Mouse (Mus musculus) midbrain, embryonic 10.5 days (tissue): ENCODE measurements around the gene Naa30. TPM values are rescaled to one million over a fixed set of nuclear protein-coding genes. Genes with fewer than 3 reads are reported as not detected.

ENCODE experiments used
- DNase-seq: peaks from one replicate; pipeline ENCODE4 v3.0.0-alpha.2; 2017; ENCODE audit warnings: low spot score
- H3K27ac ChIP-seq: fragments of 300-500 bp; sonication (generic); replicated peaks from 2 replicates; pipeline ENCODE4 v1.5.1; 2016; ENCODE audit warnings: mild to moderate bottlenecking
- H3K27me3 ChIP-seq: fragments of 300-500 bp; sonication (generic); 2 replicates; pipeline ENCODE4 v1.6.1; 2016; ENCODE audit warnings: low read depth, mild to moderate bottlenecking; ENCODE audit not compliant: poor library complexity, severe bottlenecking
- H3K36me3 ChIP-seq: fragments of 300-500 bp; sonication (generic); 2 replicates; pipeline ENCODE4 v1.6.1; 2016; ENCODE audit warnings: mild to moderate bottlenecking, moderate library complexity
- H3K4me1 ChIP-seq: fragments of 300-500 bp; sonication (generic); 2 replicates; pipeline ENCODE4 v1.6.1; 2016
- H3K4me3 ChIP-seq: fragments of 300-500 bp; sonication (generic); 2 replicates; pipeline ENCODE4 v1.5.1; 2016; ENCODE audit warnings: mild to moderate bottlenecking, moderate library complexity
- H3K9me3 ChIP-seq: fragments of 300-500 bp; sonication (generic); replicated peaks from 2 replicates; pipeline ENCODE4 v1.6.1; 2016; ENCODE audit warnings: mild to moderate bottlenecking
- WGBS: fragments of 180-500 bp; shearing (Covaris S2); methylation state at CpG from one replicate; pipeline ENCODE4 v1.1.7; 2016; 5-methylcytosine and 5-hydroxymethylcytosine counted together
- polyA plus RNA-seq: library from polyadenylated mRNA; unstranded; fragments of >200 nt; fragmentation: Nextera tagmentation; extraction: Ambion mirVana; gene quantifications from 2 replicates; pipeline ENCODE4 v1.2.1, GENCODE M21; 2016

Gene Naa30
- polyA plus RNA-seq, 1 experiment from 2014 or later: 10.4 TPM

- WGBS: 45% methylated on average over 9 of the region's 9 CpGs
Measured at GRCm38 (mm10) chr14:49234788-49235515, 62.9 kb downstream of the Naa30 start.

GRCm38 (mm10) chr14:49238206-49238605 lies 66.2 kb downstream of the Naa30 start:
- WGBS: 45% methylated on average over 11 of the region's 11 CpGs
- Histone ChIP-seq H3K4me1 (peaks cover 5% of the 10 kb centered on the region; the same call in 1 of the 2 replicates), H3K9me3 (no peaks in the 10 kb centered on the region), H3K27me3 (peaks cover 6% of the 10 kb centered on the region; the same call in 1 of the 2 replicates), H3K36me3 (no peaks in the 10 kb centered on the region), H3K4me3 (no peak overlapping the region), H3K27ac (no peak overlapping the region)
- peak; percentile 65 for DNase-seq

More at GRCm38 (mm10) chr14:49234788-49235515, 62.9 kb downstream of the Naa30 start:
- H3K4me3 ChIP-seq: no peak overlapping the region
- H3K27ac ChIP-seq: no peak overlapping the region
- no peaks in the 10 kb centered on the region for H3K9me3 ChIP-seq
- peaks cover 5% of the 10 kb centered on the region; the same call in 1 of the 2 replicates for H3K4me1 ChIP-seq
- peak; percentile 59 for DNase-seq
- H3K27me3 ChIP-seq: peaks cover 10% of the 10 kb centered on the region; the same call in 1 of the 2 replicates
- no peaks in the 10 kb centered on the region for H3K36me3 ChIP-seq

Other genes starting within 250 kb of the Naa30 start
- gene Ap5m1, start 106.1 kb upstream of the Naa30 start, polyA plus RNA-seq: 34.2 and 34.7 TPM in 2 replicates
- gene Exoc5, start 105.6 kb upstream of the Naa30 start, polyA plus RNA-seq: 78.4 and 87.4 TPM in 2 replicates
- 0.06 and 0.29 TPM in 2 replicates for gene ccdc198, start 73.2 kb downstream of the Naa30 start, polyA plus RNA-seq